Mouse (Mus musculus): Measurements from ENCODE around the gene Hif3a. TPM values are rescaled to one million over a fixed set of nuclear protein-coding genes. Genes with fewer than 3 reads are reported as not detected.

Gene Hif3a
- polyA plus RNA-seq, 1 experiment from 2014 or later: 5.7 TPM

- Histone ChIP-seq H3K4me3 (peak overlapping the region; percentile 88), H3K4me1 (peaks cover 40% of the 10 kb centered on the region), H3K27me3 (replicated peaks; ENCODE audit: low read depth, poor library complexity, severe bottlenecking) (no peaks in the 10 kb centered on the region), H3K27ac (replicated peaks) (peak overlapping the region; percentile 94), H3K36me3 (replicated peaks) (peaks cover 41% of the 10 kb centered on the region), H3K9me3 (no peaks in the 10 kb centered on the region)
- DNase-seq (ENCODE audit: low spot score): no peak
- WGBS: 7% methylated on average over 24 of the region's 24 CpGs
These were observed 35.3 kb downstream of the Hif3a start for GRCm38 (mm10) chr7:17026710-17027587.

DNA sequence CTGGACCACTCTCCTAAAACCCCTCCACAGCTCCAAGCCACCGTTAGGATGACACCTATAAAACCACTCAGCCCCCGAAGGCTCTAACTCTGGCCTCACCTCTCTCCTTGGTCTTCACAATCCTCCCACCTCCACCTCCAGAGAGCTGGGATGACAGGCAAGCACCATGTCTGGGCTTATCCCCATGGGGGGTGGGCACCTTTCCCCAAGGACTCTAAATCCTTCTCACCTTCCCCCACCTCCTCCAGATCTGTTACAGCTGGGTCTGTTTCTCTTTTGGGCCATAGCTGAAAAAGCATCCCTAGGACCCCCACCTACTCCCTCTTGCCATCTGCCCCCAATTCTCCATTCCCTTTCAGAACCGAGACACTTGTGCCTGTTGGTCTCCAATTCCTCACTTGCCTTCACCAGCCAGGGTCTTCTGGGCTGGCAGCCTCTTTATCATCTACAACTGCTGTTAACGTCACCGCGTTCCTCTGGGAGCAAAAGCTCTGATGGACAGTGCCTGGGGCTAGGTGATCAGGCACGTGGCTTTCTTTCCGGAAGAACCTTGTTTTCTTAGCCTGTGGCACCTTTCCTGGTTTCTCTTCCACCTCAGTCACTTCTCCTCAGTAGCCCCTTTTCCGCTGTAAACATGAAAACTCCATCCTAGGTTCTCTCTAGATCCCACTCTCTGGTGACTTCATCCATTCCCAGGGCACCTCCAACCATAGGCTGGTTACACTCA is 36.2 kb downstream of the Hif3a start:
- WGBS: 73% methylated on average over 9 of the region's 9 CpGs
- Histone ChIP-seq H3K36me3 (replicated peaks) (peaks cover 50% of the 10 kb centered on the region), H3K9me3 (no peaks in the 10 kb centered on the region), H3K4me3 (peak overlapping the region; percentile 88), H3K4me1 (peaks cover 40% of the 10 kb centered on the region), H3K27ac (replicated peaks) (no peak overlapping the region), H3K27me3 (replicated peaks; ENCODE audit: low read depth, poor library complexity, severe bottlenecking) (no peaks in the 10 kb centered on the region)
- no peak for DNase-seq (ENCODE audit: low spot score)

GRCm38 (mm10) chr7:17025505-17025894 is 36.7 kb downstream of the Hif3a start:
- H3K36me3 ChIP-seq (replicated peaks): peaks cover 55% of the 10 kb centered on the region
- peak overlapping the region; percentile 88 for H3K4me3 ChIP-seq

DNA sequence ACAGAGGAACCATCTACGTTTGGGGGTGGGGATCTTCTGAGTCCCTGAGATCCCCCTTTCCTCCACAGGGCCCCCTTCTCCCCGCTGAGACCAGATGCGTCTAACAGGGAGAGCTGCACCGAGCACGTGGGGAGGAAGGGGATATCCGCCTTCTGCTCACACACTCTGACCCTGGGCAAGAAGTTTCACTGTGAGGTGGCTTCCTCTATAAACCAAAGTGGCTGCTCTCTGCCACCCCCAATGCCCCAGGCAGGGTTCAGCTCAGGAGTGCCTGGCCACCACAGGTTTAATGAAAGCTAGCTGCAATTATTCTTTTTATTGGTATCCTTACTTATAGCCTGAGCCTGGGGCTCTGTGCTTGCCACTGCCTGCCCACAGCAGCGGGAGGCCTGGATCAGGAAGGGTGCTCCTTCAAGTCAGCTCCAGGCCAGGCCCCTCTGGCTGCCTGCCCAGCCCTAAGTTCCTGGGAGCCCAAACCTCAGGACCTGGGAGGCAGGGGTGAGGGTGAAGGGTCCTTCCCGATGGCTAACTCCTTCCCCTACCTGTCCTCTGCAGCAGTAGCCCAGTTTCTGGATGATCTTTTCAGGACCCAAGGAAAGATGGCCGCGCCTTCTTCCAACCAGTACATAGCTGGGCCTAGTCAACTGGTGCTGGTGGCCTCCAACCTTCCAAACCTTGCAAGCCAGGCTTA is 37.3 kb downstream of the Hif3a start:
- Histone ChIP-seq H3K4me3 (peak overlapping the region; percentile 16; the same call in 1 of the 2 replicates), H3K27me3 (replicated peaks; ENCODE audit: low read depth, poor library complexity, severe bottlenecking) (no peaks in the 10 kb centered on the region), H3K9me3 (no peaks in the 10 kb centered on the region), H3K36me3 (replicated peaks) (peaks cover 61% of the 10 kb centered on the region), H3K27ac (replicated peaks) (no peak overlapping the region), H3K4me1 (peaks cover 40% of the 10 kb centered on the region)
- WGBS: 86% methylated on average over 10 of the region's 10 CpGs
- no peak for DNase-seq (ENCODE audit: low spot score)

More at GRCm38 (mm10) chr7:17025505-17025894, 36.7 kb downstream of the Hif3a start:
- 89% methylated on average over 4 of the region's 4 CpGs for WGBS
- H3K4me1 ChIP-seq: peaks cover 40% of the 10 kb centered on the region
- no peak for DNase-seq (ENCODE audit: low spot score)
- no peaks in the 10 kb centered on the region for H3K9me3 ChIP-seq
- H3K27ac ChIP-seq (replicated peaks): no peak overlapping the region
- H3K27me3 ChIP-seq (replicated peaks; ENCODE audit: low read depth, poor library complexity, severe bottlenecking): no peaks in the 10 kb centered on the region

- DNase-seq (ENCODE audit: low spot score): no peak
- WGBS: 93% methylated on average over 6 of the region's 6 CpGs
- Histone ChIP-seq H3K4me1 (peaks cover 40% of the 10 kb centered on the region), H3K27me3 (replicated peaks; ENCODE audit: low read depth, poor library complexity, severe bottlenecking) (no peaks in the 10 kb centered on the region), H3K27ac (replicated peaks) (0 out of 2 replicates have a peak overlapping the region, but pooled peaks have one; percentile 3), H3K9me3 (no peaks in the 10 kb centered on the region), H3K36me3 (replicated peaks) (peaks cover 69% of the 10 kb centered on the region), H3K4me3 (peak overlapping the region; percentile 16; the same call in 1 of the 2 replicates)
These were observed 38.1 kb downstream of the Hif3a start for GRCm38 (mm10) chr7:17024141-17024540.

DNA sequence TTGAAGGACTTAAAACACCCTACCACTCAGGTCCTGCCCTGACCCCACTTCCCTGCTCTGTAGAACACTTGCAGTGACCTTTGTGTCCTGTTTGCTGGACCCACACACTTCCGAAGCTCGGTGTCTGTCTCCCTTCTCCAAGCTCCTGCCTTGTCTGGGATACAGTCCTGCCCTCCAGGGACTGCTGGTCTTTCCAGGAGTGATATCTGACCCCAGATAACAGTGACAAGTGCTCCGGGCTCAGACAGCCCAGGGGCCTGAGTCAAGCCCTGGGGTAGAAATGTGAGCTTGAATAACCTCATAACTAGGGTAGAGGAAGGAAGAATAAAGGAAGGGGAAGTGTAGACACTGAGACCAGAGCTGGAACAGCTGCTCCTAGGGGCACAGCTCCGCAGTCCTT is 38.5 kb downstream of the Hif3a start:
- Histone ChIP-seq H3K4me1 (peaks cover 40% of the 10 kb centered on the region), H3K4me3 (peak overlapping the region; percentile 16; the same call in 1 of the 2 replicates), H3K27me3 (replicated peaks; ENCODE audit: low read depth, poor library complexity, severe bottlenecking) (no peaks in the 10 kb centered on the region), H3K36me3 (replicated peaks) (peaks cover 73% of the 10 kb centered on the region), H3K27ac (replicated peaks) (0 out of 2 replicates have a peak overlapping the region, but pooled peaks have one; percentile 3), H3K9me3 (no peaks in the 10 kb centered on the region)
- WGBS: 86% methylated on average over 4 of the region's 4 CpGs
- no peak for DNase-seq (ENCODE audit: low spot score)

- Histone ChIP-seq H3K27ac (replicated peaks) (no peak overlapping the region), H3K27me3 (replicated peaks; ENCODE audit: low read depth, poor library complexity, severe bottlenecking) (no peaks in the 10 kb centered on the region), H3K4me1 (peaks cover 36% of the 10 kb centered on the region), H3K36me3 (replicated peaks) (peaks cover 86% of the 10 kb centered on the region), H3K4me3 (no peak overlapping the region), H3K9me3 (no peaks in the 10 kb centered on the region)
- 95% methylated on average over 15 of the region's 15 CpGs for WGBS
- DNase-seq (ENCODE audit: low spot score): no peak
These were observed 40.1 kb downstream of the Hif3a start for GRCm38 (mm10) chr7:17022176-17022575.

GRCm38 (mm10) chr7:17019426-17020166 is 42.6 kb downstream of the Hif3a start:
- no peak overlapping the region for H3K4me3 ChIP-seq
- DNase-seq (ENCODE audit: low spot score): no peak
- H3K9me3 ChIP-seq: no peaks in the 10 kb centered on the region
- 89% methylated on average over 7 of the region's 7 CpGs for WGBS
- no peaks in the 10 kb centered on the region for H3K27me3 ChIP-seq (replicated peaks; ENCODE audit: low read depth, poor library complexity, severe bottlenecking)
- peaks cover 97% of the 10 kb centered on the region for H3K36me3 ChIP-seq (replicated peaks)
- H3K27ac ChIP-seq (replicated peaks): no peak overlapping the region
- H3K4me1 ChIP-seq: peaks cover 10% of the 10 kb centered on the region; the same call in 1 of the 2 replicates

GRCm38 (mm10) chr7:17017921-17018320 is 44.3 kb downstream of the Hif3a start:
- 85% methylated on average over 2 of the region's 2 CpGs for WGBS
- no peak for DNase-seq (ENCODE audit: low spot score)
- H3K36me3 ChIP-seq (replicated peaks): peaks cover 97% of the 10 kb centered on the region
- no peaks in the 10 kb centered on the region for H3K27me3 ChIP-seq (replicated peaks; ENCODE audit: low read depth, poor library complexity, severe bottlenecking)
- no peak overlapping the region for H3K27ac ChIP-seq (replicated peaks)
- H3K4me1 ChIP-seq: no peaks in the 10 kb centered on the region
- H3K4me3 ChIP-seq: no peak overlapping the region
- no peaks in the 10 kb centered on the region for H3K9me3 ChIP-seq

- WGBS: 94% methylated on average over 1 of the region's 1 CpGs
- Histone ChIP-seq H3K4me1 (no peaks in the 10 kb centered on the region), H3K27me3 (replicated peaks; ENCODE audit: low read depth, poor library complexity, severe bottlenecking) (no peaks in the 10 kb centered on the region), H3K36me3 (replicated peaks) (peaks cover 97% of the 10 kb centered on the region), H3K27ac (replicated peaks) (no peak overlapping the region), H3K4me3 (no peak overlapping the region), H3K9me3 (no peaks in the 10 kb centered on the region)
- DNase-seq (ENCODE audit: low spot score): no peak
These were observed 45.2 kb downstream of the Hif3a start for GRCm38 (mm10) chr7:17017036-17017435.

DNA sequence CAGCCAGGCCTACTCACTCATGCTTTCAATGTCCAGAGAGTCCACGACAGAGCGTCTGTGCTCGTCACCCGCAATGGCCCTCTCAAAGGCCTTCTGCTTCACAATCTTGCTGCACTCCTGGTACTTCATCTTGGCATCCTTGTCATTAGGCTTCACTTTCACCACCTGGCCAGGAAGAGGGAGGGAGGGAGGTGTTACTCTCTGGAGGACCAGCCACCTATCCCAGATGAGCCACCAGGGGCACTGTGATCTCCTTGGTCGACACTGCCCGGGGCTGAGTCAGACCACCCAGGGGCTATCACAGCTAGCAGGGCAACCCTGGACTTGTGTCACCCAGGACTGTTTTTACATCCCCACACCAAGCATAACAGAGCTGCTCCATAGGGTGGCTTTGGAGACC is 46.8 kb downstream of the Hif3a start:
- no peaks in the 10 kb centered on the region for H3K27me3 ChIP-seq (replicated peaks; ENCODE audit: low read depth, poor library complexity, severe bottlenecking)
- H3K36me3 ChIP-seq (replicated peaks): peaks cover 97% of the 10 kb centered on the region
- no peak overlapping the region for H3K4me3 ChIP-seq
- H3K9me3 ChIP-seq: no peaks in the 10 kb centered on the region
- WGBS: 86% methylated on average over 6 of the region's 6 CpGs
- no peak for DNase-seq (ENCODE audit: low spot score)
- no peaks in the 10 kb centered on the region for H3K4me1 ChIP-seq
- H3K27ac ChIP-seq (replicated peaks): no peak overlapping the region
